Mouse (Mus musculus): Measurements from ENCODE around the gene Fam171a2. TPM values are rescaled to one million over a fixed set of nuclear protein-coding genes. Genes with fewer than 3 reads are reported as not detected.

Fam171a2 gene
- total RNA-seq, 2 experiments from 2014 or later: 125 to 135 TPM

DNA sequence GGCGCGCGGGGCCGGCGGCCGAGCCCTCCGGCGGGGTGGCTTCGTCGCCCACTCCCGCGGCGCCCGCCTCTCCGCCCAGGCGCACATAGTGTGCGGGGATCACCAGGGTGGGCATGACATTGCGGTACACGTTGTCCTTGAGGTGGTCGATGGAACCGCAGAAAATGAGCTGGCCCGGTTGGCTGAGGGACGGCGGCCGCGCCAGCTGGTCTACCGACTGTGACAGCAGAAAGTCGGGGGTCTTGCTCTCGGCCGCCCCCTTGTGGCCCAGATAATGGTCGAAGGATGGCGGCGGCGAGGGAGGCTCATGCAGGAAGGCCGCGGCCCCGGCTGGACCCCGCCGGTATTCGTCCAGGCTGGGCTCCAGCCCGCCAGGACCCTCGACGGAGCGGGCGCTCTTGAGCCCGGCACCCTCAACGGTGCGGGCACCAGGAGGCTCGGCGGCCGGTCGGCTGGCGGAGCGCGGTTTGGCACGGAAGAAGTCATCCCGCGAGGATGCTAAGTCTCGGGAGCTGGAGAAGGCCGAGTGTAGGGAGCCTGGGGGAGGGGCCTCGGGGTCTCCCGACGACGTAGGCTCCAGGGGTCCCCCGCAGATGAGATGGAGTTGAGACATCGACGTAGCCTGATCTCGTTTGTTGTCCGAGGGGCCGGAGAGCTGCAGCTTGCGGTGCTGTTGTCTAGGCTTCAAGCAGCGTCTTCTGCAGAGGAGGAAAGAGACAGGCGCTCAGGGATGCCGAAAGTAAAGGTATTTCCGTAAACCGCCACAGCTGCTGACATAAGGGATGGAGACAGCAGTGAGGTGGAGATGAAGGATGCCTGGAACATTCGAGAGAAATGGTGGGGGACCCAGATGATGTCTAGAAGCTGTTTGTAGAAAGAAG is 9.0 kb downstream of the Fam171a2 start:
- DNase-seq (ENCODE audit: extremely low spot score in 1 of 2, low spot score in 2 of 2): peak; percentile 79 to 91
- intact Hi-C loops (cut with DNase I): loop anchor here (5.0 kb wide), 1 partner anchor 36 kb away; no protein-coding TSS in a partner anchor

DNA sequence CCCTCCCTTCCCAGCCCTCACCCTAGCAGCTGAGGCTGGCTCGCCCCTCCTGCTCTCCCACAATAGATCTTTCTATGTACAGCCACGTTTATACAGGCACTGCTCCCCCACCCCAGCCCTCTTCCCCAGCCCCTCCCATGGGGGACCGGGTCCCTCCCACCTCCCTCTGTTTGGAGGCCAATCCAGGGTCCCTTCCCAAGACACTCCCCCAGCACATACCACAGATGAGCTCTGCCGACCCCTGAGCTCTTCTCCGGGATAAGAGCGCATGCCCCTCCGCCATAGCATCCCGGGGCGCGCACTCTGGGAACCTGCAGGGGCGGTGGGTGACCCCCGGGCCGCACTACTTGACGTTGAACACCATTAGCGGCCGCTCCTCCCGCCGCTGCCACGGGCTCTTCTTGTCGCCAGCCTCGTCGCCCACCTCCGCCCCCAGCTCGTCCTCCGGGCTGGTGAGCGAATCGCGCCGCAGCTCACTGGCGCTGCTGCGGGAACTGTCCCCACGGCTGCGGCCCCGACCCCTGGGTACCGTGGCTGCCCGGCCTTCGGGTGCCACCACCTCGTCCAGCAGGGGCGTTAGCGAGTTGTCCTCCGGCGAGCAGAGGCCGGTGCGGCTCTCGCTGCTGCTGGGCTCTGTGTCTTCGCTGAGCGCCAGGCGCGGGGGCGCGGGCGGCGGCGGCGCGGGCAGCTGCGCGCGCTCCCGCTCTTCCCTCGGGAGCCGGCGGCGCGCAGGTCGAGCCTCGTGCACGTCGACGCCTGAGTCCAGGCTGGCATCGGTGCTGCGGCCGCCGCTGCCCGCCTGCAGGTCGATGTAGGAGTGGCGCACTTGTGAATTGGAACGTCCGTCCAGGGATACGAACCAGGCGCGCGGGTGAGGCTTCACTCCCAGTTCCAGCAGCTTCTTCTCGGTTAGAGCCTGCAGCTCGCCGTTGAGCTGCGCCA is 10.1 kb downstream of the Fam171a2 start:
- DNase-seq (ENCODE audit: extremely low spot score in 1 of 2, low spot score in 2 of 2): peak in 1 of 2 experiments; percentile 84
- intact Hi-C loops (cut with DNase I): loop anchor here (5.0 kb wide), 1 partner anchor 35 kb away; no protein-coding TSS in a partner anchor

DNA sequence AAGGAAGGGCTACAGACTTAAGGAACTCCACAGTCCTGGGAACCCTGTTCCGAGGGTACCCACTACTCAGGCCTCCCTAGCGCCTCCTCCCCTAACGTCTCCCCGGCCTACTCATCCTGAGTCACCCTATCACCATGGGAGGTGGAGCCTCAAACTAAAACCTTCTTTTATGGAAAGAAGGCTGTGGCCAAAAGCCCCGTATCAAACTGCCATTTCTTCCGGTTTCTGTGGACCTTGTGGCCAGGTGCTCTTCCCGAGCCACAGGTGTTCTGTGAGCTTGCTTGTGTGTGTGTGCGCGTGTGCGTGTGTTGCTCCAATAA is 11.1 kb downstream of the Fam171a2 start:
- intact Hi-C loops (cut with DNase I): loop anchor here (5.0 kb wide), 1 partner anchor 34 kb away; no protein-coding TSS in a partner anchor
- no peak for DNase-seq (ENCODE audit: extremely low spot score in 1 of 2, low spot score in 2 of 2)

DNA sequence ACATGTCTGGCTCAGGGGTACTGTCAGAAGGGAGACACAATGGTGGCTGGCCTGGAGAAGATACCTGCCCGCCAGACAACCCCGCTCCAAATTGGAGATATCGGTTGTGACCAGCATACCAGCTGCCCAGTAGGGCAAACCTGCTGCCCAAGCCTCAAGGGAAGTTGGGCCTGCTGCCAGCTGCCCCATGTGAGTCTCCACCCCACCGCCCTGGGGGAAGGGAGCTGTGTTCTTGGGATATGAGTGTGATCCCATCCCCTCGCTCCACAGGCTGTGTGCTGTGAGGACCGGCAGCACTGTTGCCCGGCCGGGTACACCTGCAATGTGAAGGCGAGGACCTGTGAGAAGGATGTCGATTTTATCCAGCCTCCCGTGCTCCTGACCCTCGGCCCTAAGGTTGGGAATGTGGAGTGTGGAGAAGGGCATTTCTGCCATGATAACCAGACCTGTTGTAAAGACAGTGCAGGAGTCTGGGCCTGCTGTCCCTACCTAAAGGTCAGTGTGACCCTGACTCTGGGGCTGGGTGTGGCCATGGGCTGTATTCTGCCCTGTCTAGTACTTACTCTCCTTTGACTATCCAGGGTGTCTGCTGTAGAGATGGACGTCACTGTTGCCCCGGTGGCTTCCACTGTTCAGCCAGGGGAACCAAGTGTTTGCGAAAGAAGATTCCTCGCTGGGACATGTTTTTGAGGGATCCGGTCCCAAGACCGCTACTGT is 11.6 kb downstream of the Fam171a2 start:
- DNase-seq (ENCODE audit: extremely low spot score in 1 of 2, low spot score in 2 of 2): peak in 1 of 2 experiments; percentile 70
- intact Hi-C loops (cut with DNase I): loop anchor here (5.0 kb wide), 1 partner anchor 34 kb away; no protein-coding TSS in a partner anchor

DNA sequence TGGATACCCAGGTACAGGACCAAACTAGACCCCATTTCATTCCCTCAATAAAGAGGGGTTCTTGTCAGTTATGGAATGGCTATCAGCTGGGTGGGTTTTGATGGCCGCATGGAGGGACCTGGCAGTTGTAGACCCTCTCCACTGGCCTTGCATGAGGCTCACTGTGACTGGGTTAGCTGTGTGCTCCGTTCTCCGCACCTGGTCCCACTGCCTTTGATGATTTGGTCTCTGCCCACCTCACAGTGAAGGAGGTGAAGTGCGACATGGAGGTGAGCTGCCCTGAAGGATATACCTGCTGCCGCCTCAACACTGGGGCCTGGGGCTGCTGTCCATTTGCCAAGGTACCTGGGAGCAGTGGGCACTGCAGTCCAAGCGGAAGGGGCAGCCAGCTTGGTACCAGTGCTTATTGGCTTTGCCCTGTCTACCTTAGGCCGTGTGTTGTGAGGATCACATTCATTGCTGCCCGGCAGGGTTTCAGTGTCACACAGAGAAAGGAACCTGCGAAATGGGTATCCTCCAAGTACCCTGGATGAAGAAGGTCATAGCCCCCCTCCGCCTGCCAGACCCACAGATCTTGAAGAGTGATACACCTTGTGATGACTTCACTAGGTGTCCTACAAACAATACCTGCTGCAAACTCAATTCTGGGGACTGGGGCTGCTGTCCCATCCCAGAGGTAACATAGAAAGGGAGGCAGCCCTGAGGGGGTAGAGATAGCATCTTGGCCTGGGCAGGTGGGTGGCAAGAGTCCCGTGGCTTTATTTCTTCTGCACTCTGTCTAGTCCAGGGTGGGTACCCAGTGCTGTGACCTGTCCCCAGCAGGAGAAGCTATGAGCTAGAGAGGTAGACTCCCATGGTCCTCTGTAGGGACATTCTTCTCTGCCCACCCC is 12.4 kb downstream of the Fam171a2 start:
- peak in 1 of 2 experiments; percentile 42 for DNase-seq (ENCODE audit: extremely low spot score in 1 of 2, low spot score in 2 of 2)
- intact Hi-C loops (cut with DNase I): loop anchor here (5.0 kb wide), 1 partner anchor 33 kb away; no protein-coding TSS in a partner anchor

DNA sequence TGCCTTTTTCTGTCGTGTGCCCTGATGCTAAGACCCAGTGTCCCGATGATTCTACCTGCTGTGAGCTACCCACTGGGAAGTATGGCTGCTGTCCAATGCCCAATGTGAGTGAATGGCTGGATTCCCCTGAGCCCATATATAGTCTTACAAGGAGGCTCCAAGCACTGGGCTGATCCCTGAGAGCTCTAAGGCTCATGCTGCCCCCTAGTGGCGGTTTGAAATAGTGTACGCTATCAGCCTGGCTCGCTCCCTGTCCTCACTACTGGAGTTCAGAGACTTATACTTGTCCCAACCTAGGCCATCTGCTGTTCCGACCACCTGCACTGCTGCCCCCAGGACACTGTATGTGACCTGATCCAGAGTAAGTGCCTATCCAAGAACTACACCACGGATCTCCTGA is 13.1 kb downstream of the Fam171a2 start:
- intact Hi-C loops (cut with DNase I): no loop called here
- DNase-seq (ENCODE audit: extremely low spot score in 1 of 2, low spot score in 2 of 2): peak; percentile 86 to 89

DNA sequence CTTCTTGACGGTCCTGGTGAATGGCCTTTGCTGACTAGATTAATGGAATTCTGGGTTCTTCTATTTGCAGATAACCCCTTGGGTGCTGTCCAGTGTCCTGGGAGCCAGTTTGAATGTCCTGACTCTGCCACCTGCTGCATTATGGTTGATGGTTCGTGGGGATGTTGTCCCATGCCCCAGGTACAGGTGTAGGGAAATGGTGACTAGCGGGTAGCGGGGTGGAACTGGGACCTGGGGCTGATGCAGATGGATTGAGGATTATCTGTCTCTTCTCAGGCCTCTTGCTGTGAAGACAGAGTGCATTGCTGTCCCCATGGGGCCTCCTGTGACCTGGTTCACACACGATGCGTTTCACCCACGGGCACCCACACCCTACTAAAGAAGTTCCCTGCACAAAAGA is 13.6 kb downstream of the Fam171a2 start:
- intact Hi-C loops (cut with DNase I): no loop called here
- peak in 1 of 2 experiments; percentile 27 for DNase-seq (ENCODE audit: extremely low spot score in 1 of 2, low spot score in 2 of 2)

DNA sequence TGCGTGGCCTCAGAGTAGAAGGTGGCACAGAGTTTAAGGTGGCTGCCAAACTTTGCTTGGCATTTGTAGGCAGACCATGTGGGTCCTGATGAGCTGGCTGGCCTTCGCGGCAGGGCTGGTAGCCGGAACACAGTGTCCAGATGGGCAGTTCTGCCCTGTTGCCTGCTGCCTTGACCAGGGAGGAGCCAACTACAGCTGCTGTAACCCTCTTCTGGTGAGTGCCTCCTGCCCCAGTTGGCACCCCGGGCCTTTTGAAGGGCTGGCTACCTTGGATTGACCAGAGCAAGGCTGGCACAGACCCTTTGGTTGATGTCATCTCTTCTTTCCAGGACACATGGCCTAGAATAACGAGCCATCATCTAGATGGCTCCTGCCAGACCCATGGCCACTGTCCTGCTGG is 14.6 kb downstream of the Fam171a2 start:
- intact Hi-C loops (cut with DNase I): no loop called here

DNA sequence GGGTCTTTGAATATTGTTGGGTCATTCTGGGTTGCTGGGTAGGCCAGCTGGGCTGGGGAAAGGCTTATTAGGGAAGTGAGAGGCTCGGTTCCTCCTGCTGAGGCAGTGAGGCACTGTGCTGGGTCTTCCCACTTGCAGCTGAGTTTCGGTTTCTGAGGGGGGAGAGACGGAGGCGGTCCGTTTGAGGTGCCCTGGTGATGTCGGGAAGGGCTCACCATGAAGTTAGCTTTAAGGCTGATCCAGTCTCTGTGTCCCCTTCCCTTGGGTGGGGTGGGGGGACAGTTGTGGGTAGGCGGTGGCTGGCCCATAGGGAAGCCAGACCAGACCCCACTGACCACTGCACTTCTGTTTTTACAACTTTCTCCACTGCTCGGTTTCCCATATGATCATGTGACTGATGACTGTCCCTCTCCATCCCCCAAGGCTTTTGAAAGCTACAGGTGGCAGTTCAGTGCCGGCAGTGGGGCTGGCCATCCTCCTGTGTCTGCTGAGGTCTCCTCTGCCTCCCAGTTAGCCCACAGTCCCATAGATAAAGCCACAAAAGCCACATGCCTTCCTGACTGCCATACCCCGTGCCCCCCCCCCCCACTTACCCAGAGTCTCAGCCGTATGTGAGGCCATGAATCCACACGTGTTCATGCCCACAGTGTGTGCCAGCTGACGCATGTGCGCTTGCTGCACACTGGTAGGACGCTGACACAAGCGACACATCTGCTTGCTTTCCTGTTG is 15.2 kb downstream of the Fam171a2 start:
- DNase-seq (ENCODE audit: extremely low spot score in 1 of 2, low spot score in 2 of 2): peak in 1 of 2 experiments; percentile 45
- intact Hi-C loops (cut with DNase I): no loop called here

More for the DNA sequence above, 14.6 kb downstream of the Fam171a2 start:
- DNase-seq (ENCODE audit: extremely low spot score in 1 of 2, low spot score in 2 of 2): peak in 1 of 2 experiments; percentile 44

DNA sequence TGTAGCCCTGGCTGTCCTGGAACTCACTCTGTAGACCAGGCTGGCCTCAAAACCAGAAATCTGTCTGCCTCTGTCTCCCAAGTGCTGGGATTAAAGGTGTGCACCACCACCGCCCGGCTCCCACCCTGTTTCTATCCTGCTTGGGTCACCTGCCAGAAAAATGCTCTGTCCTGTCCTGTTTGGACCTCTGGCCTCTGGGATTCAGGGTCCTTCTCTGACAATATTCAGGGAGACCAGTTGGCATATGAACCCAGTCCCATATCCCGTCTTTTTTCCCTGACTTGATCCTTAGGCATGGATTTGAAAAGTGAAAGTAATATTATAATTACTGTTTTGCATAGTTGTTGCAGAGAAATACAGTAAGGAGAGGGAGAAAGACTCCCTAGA is 15.8 kb downstream of the Fam171a2 start:
- peak in 1 of 2 experiments; percentile 29 for DNase-seq (ENCODE audit: extremely low spot score in 1 of 2, low spot score in 2 of 2)
- intact Hi-C loops (cut with DNase I): loop anchor here (2.0 kb wide), 1 partner anchor 123 kb away; no protein-coding TSS in a partner anchor

DNA sequence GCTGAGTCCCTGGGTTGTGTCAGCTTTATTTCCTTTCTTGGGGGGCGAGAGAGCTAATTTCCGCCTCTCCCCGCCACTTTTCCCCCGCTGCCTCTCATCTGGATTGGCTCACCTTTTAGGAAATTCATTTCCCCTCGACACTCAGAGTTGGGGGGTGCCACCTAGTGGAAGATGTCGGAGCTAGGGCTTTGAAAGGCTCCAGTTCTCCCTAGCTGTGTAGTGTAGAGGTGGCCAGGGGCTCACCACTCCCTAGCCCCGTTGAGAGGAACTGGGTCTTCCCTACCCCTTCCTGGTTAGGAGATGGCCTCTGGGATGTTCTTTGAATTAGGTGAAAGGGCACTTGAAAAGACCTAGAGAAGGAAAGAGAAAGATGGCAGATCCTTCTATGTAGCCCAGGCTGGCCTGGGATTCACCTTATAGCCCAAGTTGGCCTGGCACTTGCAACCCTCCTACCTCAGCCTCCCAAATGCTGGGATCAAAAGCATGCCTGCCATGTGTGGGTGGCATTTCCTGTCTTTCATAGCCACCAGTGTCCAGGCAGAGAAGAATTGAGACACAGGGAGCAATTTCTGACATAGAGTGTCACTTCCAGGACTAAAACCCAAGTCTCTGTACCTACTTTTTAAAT is 16.4 kb downstream of the Fam171a2 start:
- peak in 1 of 2 experiments; percentile 83 for DNase-seq (ENCODE audit: extremely low spot score in 1 of 2, low spot score in 2 of 2)
- intact Hi-C loops (cut with DNase I): loop anchor here (2.0 kb wide), 1 partner anchor 122 kb away; no protein-coding TSS in a partner anchor

DNA sequence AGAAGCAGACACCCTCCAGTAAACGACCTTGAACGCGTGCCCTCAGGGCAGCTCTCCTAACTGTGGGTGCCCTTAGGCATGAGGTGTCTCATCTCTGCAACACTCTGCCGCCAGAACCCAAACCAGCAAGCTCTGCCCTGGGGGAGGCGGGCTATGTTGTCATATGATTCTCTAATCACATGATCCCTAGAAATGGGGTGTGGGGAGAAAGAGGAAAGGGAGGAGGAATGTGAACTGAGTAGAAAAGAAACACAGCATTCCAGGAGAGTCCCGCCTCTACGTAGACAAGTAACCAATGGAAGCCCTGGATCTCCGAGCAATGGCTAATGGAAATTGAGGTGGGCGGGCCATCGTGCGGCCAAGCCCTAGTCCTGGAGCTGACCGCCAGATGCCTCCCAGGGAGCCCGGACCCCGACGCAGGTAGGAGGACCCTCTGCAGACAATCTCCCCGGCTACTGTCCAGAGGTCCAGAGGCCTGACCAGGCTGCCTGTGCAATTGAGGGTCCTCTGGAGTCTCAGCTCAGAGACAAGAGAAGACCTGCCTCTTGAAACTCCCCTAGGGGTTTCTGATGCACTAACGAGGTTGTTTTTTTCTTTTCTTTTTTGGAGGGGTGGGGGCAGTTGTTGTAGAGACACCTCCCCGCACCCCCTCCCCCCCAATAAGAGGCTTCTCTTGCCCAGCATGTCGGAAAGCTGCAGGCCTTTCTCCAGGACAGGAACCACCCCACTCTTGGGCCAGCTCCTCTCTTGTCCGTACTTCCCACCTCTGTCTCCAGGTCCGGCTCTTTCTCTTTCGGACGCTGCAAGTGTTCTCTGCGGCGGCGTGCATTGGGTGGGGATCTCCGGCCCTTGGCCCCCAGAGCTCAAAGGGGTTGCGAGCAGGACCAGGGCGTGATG is 17.1 kb downstream of the Fam171a2 start, which contains the start of gene Grn:
Gene Grn (plus strand): TSS at position 195 of the 897 bp plus-strand sequence.
- DNase-seq (ENCODE audit: extremely low spot score in 1 of 2, low spot score in 2 of 2): peak; percentile 92 to 94
- intact Hi-C loops (cut with DNase I): loop anchor here (2.0 kb wide), 1 partner anchor 122 kb away; no protein-coding TSS in a partner anchor

DNA sequence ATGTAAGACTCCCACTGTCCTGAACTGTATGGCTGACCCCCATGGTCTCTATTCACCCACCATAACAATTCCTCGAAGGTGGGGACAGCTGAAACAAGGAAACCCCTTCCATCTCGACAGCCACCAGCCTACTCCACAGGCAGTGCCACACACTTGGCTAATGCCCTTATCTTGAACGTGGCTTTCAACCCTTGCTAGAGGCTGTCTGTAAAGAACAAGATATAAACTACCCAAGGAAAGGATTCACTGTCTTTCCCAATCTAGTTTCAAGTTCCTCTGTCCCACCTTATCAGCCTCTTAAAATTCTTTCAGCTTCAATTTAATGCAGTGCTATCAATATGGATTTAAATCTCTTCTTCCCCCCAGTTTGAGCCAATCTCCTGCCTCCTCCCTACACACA is 17.9 kb downstream of the Fam171a2 start:
- intact Hi-C loops (cut with DNase I): no loop called here
- DNase-seq (ENCODE audit: extremely low spot score in 1 of 2, low spot score in 2 of 2): peak in 1 of 2 experiments; percentile 10

DNA sequence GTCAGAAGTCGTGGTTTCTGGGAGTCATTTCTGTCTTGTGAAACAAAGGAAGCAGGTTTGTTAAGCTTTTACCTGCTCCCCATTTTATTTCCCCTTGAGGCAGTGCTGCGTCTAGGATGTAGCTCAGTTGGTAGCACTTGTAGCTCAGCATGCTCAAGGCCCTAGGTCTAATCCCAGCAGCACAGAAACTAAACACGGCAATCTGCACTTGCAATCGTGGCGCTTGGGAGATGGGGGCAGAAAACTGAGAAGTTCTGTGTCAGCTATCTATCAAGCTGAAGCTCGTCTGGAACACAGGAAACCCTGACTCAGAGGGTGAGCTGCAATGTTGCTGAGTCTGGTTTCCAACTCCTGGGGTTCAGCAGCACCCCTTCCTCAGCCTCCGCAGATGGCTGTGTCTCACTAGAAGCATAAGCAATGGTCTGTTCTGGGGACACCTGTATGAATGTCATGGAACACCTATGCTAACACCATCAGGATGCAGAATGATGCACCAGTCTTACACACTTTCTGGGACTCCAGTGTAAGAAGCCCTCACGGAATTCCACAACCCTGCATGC is 18.4 kb downstream of the Fam171a2 start:
- intact Hi-C loops (cut with DNase I): no loop called here
- DNase-seq (ENCODE audit: extremely low spot score in 1 of 2, low spot score in 2 of 2): peak in 1 of 2 experiments; percentile 13

All from left cerebral cortex, postnatal 10 days (tissue).